Mouse (Mus musculus) hindbrain, embryonic 16.5 days (tissue): ENCODE measurements at regions not wholly inside any gene's neighbourhood (a gene's known extent, or its start where the extent isn't known, plus 50 kb on each side); places are given as distances from the start of the nearest gene placed in this dataset.

Experiments used
- ATAC-seq: fragments of 200-750 bp; cut with Nextera tagmentation; 2 replicates; pipeline ENCODE4 v1.8.0; 2017; ENCODE audit warnings: moderate TSS enrichment, moderate library complexity
- H3K27ac ChIP-seq: fragments of 300-500 bp; sonication (generic); 2 replicates; pipeline ENCODE4 v1.5.1; 2014; ENCODE audit warnings: low read depth, mild to moderate bottlenecking, control low read depth, low read length, moderate library complexity
- H3K27me3 ChIP-seq: fragments of 300-500 bp; sonication (generic); replicated peaks from 2 replicates; pipeline ENCODE4 v1.6.1; 2014; ENCODE audit warnings: low read length; ENCODE audit not compliant: control insufficient read depth, insufficient read depth
- H3K36me3 ChIP-seq: fragments of 300-500 bp; sonication (generic); 2 replicates; pipeline ENCODE4 v1.6.1; 2014; ENCODE audit warnings: mild to moderate bottlenecking, low read length, moderate library complexity, mixed read lengths; ENCODE audit not compliant: control insufficient read depth, insufficient read depth
- H3K4me1 ChIP-seq: fragments of 300-500 bp; sonication (generic); 2 replicates; pipeline ENCODE4 v1.6.1; 2014; ENCODE audit warnings: low read depth, low read length; ENCODE audit not compliant: control insufficient read depth, insufficient read depth
- H3K4me2 ChIP-seq: fragments of 300-500 bp; sonication (generic); 2 replicates; pipeline ENCODE4 v1.6.1; 2014; ENCODE audit warnings: mild to moderate bottlenecking, low read length, control low read depth, moderate library complexity
- H3K4me3 ChIP-seq: fragments of 300-500 bp; sonication (generic); 2 replicates; pipeline ENCODE4 v1.5.1; 2014; ENCODE audit warnings: mild to moderate bottlenecking, low read length, control low read depth, moderate library complexity
- H3K9ac ChIP-seq: fragments of 300-500 bp; sonication (generic); 2 replicates; pipeline ENCODE4 v1.6.1; 2014; ENCODE audit warnings: low read depth, mild to moderate bottlenecking, control low read depth, low read length, moderate library complexity
- H3K9me3 ChIP-seq: fragments of 300-500 bp; sonication (generic); 2 replicates; pipeline ENCODE4 v1.6.1; 2014; ENCODE audit warnings: mild to moderate bottlenecking, low read length, moderate library complexity; ENCODE audit not compliant: control insufficient read depth
- WGBS: fragments of 180-500 bp; shearing (Covaris S2); extraction: QIAGEN DNeasy Blood & Tissue Kit; methylation state at CpG from one replicate; pipeline ENCODE4 v1.1.7; 2014; 5-methylcytosine and 5-hydroxymethylcytosine counted together

DNA sequence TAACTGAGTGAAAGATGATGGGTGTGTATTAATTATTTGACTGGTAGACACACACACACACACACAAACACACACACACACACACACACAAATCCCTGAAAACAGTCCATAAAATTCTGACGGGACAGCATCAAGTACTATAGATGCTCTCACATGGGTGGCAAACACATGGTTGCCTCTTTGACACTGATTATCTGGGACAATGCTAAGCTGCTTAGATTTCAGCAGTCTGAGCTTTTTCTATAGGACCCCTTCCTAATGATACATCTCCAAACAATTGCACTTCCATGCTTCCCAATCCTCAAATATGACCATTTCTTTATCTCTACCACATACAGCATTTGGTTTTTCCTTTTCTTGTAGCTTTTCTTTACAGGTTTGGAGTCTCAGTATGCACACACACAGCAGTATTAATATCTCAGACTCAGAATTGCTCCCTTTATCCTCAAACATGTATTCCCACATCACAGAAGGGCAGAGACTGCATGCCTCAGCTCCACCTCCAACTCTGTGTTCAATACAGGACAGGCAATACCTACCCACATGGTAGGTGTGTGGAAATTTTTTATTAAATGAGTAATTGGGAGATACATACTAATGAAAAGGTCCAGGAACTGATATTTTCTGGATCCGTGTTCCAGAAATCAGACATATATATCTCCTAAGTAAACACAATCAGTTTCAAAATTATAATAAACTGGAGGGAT, 110.1 kb upstream of the Igf1 start:
- WGBS = 85% methylated on average over 2 of the region's 2 CpGs
- H3K4me1 ChIP-seq = no peaks in the 10 kb centered on the region
- no peaks in the 10 kb centered on the region for H3K27me3 ChIP-seq
- no peaks in the 10 kb centered on the region for H3K9me3 ChIP-seq
- no peak overlapping the region for H3K4me2 ChIP-seq
- H3K36me3 ChIP-seq = no peaks in the 10 kb centered on the region
- H3K27ac ChIP-seq = no peak overlapping the region
- H3K9ac ChIP-seq = no peak overlapping the region
- no peak for ATAC-seq
- no peak overlapping the region for H3K4me3 ChIP-seq

GRCm38 (mm10) chr10:87748631-87749193, 109.4 kb upstream of the Igf1 start:
- no peaks in the 10 kb centered on the region for H3K27me3 ChIP-seq
- H3K4me1 ChIP-seq = no peaks in the 10 kb centered on the region
- H3K9me3 ChIP-seq = no peaks in the 10 kb centered on the region
- H3K9ac ChIP-seq = no peak overlapping the region
- H3K36me3 ChIP-seq = no peaks in the 10 kb centered on the region
- WGBS = 73% methylated on average over 4 of the region's 4 CpGs
- no peak overlapping the region for H3K27ac ChIP-seq
- no peak overlapping the region for H3K4me3 ChIP-seq
- peak; percentile 42; the same call in 1 of the 2 replicates for ATAC-seq
- no peak overlapping the region for H3K4me2 ChIP-seq

- no peaks in the 10 kb centered on the region for H3K4me1 ChIP-seq
- H3K9me3 ChIP-seq = no peaks in the 10 kb centered on the region
- H3K9ac ChIP-seq = no peak overlapping the region
- H3K36me3 ChIP-seq = no peaks in the 10 kb centered on the region
- H3K27me3 ChIP-seq = no peaks in the 10 kb centered on the region
- no peak overlapping the region for H3K4me2 ChIP-seq
- no peak overlapping the region for H3K4me3 ChIP-seq
- no peak for ATAC-seq
- H3K27ac ChIP-seq = no peak overlapping the region
Observed at GRCm38 (mm10) chr10:87750321-87750720, 107.7 kb upstream of the Igf1 start.

DNA sequence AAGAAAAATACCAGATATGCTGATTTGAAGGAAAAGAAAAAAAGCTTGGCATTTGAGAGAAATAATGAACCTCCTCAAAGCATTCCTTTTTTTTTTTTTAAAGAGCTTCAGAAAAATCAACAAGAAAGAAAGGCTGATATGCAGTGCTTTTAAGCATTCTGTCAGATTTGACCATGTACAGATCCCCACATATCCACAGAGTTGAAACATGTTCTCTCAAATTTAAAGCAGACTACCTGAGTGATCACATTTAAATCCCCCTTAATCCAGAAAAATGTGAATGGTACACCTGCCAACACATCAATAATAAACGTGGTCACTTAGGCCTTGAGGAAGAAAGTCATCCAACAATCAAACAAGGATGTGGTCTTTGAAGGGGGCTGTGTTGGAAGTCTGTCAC, 107.1 kb upstream of the Igf1 start:
- Histone ChIP-seq H3K9me3 (no peaks in the 10 kb centered on the region), H3K4me3 (no peak overlapping the region), H3K4me1 (no peaks in the 10 kb centered on the region), H3K27me3 (no peaks in the 10 kb centered on the region), H3K9ac (no peak overlapping the region), H3K27ac (no peak overlapping the region), H3K36me3 (no peaks in the 10 kb centered on the region), H3K4me2 (no peak overlapping the region)
- WGBS = 59% methylated on average over 1 of the region's 1 CpGs
- ATAC-seq = no peak

DNA sequence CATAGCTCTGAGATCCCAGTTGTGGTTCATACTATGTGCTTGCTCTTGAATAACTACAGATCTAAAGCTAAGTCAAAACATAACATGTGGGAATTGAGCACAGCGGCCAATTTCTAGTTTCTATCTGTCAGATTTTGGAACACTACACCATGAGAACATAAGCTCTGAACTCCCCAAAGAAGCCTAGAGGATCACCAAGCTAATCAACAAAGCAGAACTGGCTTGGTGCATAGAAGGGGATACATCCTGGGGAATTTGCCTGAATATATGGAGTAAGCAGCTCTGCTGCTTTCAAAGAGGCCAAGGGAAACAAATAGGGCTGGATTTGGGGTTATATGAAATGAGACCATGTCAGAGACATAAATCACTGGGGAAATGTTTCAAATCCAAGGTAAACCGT, 105.9 kb upstream of the Igf1 start:
- H3K9me3 ChIP-seq = no peaks in the 10 kb centered on the region
- no peaks in the 10 kb centered on the region for H3K27me3 ChIP-seq
- no peaks in the 10 kb centered on the region for H3K36me3 ChIP-seq
- H3K27ac ChIP-seq = no peak overlapping the region
- H3K9ac ChIP-seq = no peak overlapping the region
- no peak overlapping the region for H3K4me2 ChIP-seq
- H3K4me1 ChIP-seq = no peaks in the 10 kb centered on the region
- WGBS = 84% methylated on average over 2 of the region's 2 CpGs
- ATAC-seq = no peak
- H3K4me3 ChIP-seq = no peak overlapping the region

DNA sequence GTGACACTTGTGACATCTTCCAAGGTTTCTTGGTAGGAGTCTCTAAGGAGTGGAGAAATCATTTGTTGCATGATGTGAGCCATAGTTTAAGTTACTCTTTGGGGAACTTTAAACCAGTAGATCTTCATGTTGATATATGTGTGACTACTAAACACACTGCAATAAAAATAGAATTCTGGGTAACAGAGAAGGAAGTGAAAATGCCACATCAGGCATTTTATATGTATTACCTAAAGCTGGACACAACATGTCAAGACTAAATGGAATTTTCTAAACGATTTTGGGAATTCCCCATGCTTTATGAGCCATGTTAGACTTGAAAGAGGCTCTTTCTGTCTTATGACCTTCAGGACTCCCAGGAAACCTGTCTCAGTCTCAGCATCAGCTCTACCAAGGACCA, 104.6 kb upstream of the Igf1 start:
- H3K4me3 ChIP-seq = no peak overlapping the region
- no peaks in the 10 kb centered on the region for H3K27me3 ChIP-seq
- H3K27ac ChIP-seq = no peak overlapping the region
- H3K4me2 ChIP-seq = no peak overlapping the region
- 58% methylated on average over 1 of the region's 1 CpGs for WGBS
- H3K9me3 ChIP-seq = no peaks in the 10 kb centered on the region
- no peaks in the 10 kb centered on the region for H3K4me1 ChIP-seq
- H3K36me3 ChIP-seq = no peaks in the 10 kb centered on the region
- no peak for ATAC-seq
- H3K9ac ChIP-seq = no peak overlapping the region

GRCm38 (mm10) chr10:87761528-87762030, 96.5 kb upstream of the Igf1 start:
- 82% methylated on average over 5 of the region's 5 CpGs for WGBS
- H3K4me1 ChIP-seq = no peaks in the 10 kb centered on the region
- no peaks in the 10 kb centered on the region for H3K9me3 ChIP-seq
- no peak overlapping the region for H3K27ac ChIP-seq
- H3K36me3 ChIP-seq = no peaks in the 10 kb centered on the region
- H3K9ac ChIP-seq = no peak overlapping the region
- no peak overlapping the region for H3K4me3 ChIP-seq
- ATAC-seq = no peak
- H3K27me3 ChIP-seq = no peaks in the 10 kb centered on the region
- H3K4me2 ChIP-seq = no peak overlapping the region

- no peaks in the 10 kb centered on the region for H3K9me3 ChIP-seq
- no peaks in the 10 kb centered on the region for H3K36me3 ChIP-seq
- ATAC-seq = no peak
- 63% methylated on average over 4 of the region's 4 CpGs for WGBS
- H3K4me3 ChIP-seq = no peak overlapping the region
- H3K4me1 ChIP-seq = no peaks in the 10 kb centered on the region
- no peaks in the 10 kb centered on the region for H3K27me3 ChIP-seq
- H3K4me2 ChIP-seq = no peak overlapping the region
- H3K9ac ChIP-seq = no peak overlapping the region
- H3K27ac ChIP-seq = no peak overlapping the region
Observed at GRCm38 (mm10) chr10:87787521-87787920, 70.5 kb upstream of the Igf1 start.

GRCm38 (mm10) chr10:87792346-87792745, 65.7 kb upstream of the Igf1 start:
- Histone ChIP-seq H3K36me3 (no peaks in the 10 kb centered on the region), H3K4me3 (no peak overlapping the region), H3K4me1 (no peaks in the 10 kb centered on the region), H3K9ac (no peak overlapping the region), H3K4me2 (no peak overlapping the region), H3K9me3 (no peaks in the 10 kb centered on the region), H3K27me3 (no peaks in the 10 kb centered on the region), H3K27ac (no peak overlapping the region)
- no peak for ATAC-seq
